Mouse (Mus musculus): ENCODE measurements around the gene Cep85l. TPM values are rescaled to one million over a fixed set of nuclear protein-coding genes. Genes with fewer than 3 reads are reported as not detected.

Gene Cep85l
- polyA plus RNA-seq, 1 experiment: 0.43 TPM

DNA sequence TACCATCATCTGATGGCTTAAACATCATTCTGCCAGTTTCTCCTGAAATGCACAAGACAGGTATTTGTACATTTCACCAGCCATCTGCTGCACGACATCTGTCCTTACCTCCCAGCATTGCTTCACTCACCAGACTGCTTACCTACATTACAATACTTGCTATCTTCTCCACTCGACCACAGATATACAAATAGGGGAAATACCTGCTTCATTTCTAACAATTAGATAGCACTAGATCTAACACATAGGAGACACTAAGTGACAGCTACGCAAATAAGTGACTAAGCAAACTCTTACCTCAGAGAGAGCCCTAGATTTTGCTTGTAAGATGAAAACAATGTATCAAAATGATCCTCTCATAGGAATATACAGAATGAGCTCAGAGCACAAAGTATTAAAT lies 26.1 kb downstream of the Cep85l start:
- H3K27ac ChIP-seq (ENCODE audit: insufficient read depth, low read depth, low read length): no peak overlapping the region
- H3K27me3 ChIP-seq (ENCODE audit: control insufficient read depth, insufficient read depth, low read length): no peaks in the 10 kb centered on the region
- 66% methylated on average over 3 of the region's 3 CpGs for WGBS
- no peaks in the 10 kb centered on the region for H3K4me1 ChIP-seq (ENCODE audit: control insufficient read depth, insufficient read depth, insufficient read length, low read length)
- H3K4me3 ChIP-seq (ENCODE audit: low read depth, low read length): no peak overlapping the region
- H3K36me3 ChIP-seq (ENCODE audit: control insufficient read depth, insufficient read depth, low read length): peaks cover 3% of the 10 kb centered on the region; the same call in 1 of the 2 replicates
- no peak for TF ChIP-seq CTCF (IDR thresholded peaks at IDR 0.05; ENCODE audit: extremely low read depth, insufficient read length, insufficient replicate concordance, low read depth, low read length)
- TF ChIP-seq POLR2A (IDR thresholded peaks at IDR 0.05; ENCODE audit: low read depth, low read length): no peak

DNA sequence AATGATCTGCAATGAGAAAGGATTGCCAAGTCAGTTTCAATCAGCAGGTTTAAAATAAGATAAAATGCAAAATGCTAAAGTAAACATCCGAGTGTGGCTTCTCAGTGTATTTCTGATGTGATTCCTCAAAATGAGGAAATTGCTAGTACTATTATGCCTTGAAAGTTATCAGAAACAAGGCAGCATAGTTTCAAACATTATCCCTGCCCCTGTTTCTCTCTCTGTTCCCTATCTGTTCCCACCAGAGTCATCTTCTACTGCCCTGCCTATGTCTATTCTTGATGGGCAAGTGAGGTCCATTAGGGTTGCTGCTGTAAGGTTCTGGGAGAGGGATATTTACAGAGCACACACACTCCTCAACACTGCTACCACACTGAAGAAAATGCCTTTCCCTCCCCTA lies 30.5 kb downstream of the Cep85l start:
- no peak overlapping the region for H3K27ac ChIP-seq (ENCODE audit: insufficient read depth, low read depth, low read length)
- H3K4me1 ChIP-seq (ENCODE audit: control insufficient read depth, insufficient read depth, insufficient read length, low read length): no peaks in the 10 kb centered on the region
- H3K27me3 ChIP-seq (ENCODE audit: control insufficient read depth, insufficient read depth, low read length): no peaks in the 10 kb centered on the region
- no peaks in the 10 kb centered on the region for H3K36me3 ChIP-seq (ENCODE audit: control insufficient read depth, insufficient read depth, low read length)
- WGBS: 79% methylated on average over 1 of the region's 1 CpGs
- H3K4me3 ChIP-seq (ENCODE audit: low read depth, low read length): no peak overlapping the region
- TF ChIP-seq CTCF (IDR thresholded peaks at IDR 0.05; ENCODE audit: extremely low read depth, insufficient read length, insufficient replicate concordance, low read depth, low read length): no peak
- TF ChIP-seq POLR2A (IDR thresholded peaks at IDR 0.05; ENCODE audit: low read depth, low read length): no peak

DNA sequence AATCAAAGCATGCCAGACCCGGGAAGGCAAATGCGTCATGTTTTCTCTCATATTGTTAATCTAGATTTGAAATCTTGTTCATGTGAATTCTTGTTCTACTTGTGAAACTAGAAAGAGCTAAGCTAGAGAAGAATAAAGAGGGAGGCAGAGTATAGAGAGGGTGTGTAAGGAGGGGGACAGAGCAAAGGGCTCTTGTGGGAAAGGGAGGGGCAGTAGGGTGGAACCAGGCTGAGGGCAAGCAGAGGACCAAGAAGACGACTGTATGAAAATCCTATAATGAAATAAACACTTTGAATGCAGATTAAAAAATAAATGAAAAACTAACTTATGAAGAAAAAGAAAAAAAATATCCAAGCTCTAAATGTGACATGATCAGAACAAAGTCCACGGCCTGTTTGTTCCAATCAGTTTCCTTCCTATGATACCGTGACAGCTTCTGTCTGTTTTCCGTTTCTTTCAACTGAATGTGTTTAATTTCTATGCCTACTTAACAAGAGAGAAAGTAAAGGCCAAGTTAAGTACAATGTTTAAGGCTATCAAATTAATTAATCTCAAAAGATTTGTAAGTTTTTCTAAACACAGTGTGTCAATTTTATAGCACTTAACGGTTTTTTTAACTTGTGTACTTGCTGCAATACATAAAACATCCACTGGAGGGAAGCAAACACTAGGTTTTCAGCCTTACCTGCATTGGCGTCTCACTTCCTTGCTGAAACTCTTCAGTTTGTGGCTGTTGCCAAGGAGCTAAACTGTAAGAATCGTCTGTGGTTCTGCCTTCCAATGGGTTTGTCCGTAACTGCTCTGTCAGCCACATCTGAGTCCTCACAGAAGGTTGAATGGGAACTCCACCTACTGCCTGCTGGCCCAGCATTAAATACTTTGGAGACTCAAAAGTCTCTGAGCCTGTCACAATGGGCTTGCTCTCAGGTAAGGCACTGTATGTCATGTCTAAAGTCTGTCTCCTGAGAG lies 31.7 kb downstream of the Cep85l start:
- H3K27me3 ChIP-seq (ENCODE audit: control insufficient read depth, insufficient read depth, low read length): no peaks in the 10 kb centered on the region
- H3K36me3 ChIP-seq (ENCODE audit: control insufficient read depth, insufficient read depth, low read length): no peaks in the 10 kb centered on the region
- H3K27ac ChIP-seq (ENCODE audit: insufficient read depth, low read depth, low read length): no peak overlapping the region
- H3K4me3 ChIP-seq (ENCODE audit: low read depth, low read length): no peak overlapping the region
- WGBS: 51% methylated on average over 10 of the region's 10 CpGs
- H3K4me1 ChIP-seq (ENCODE audit: control insufficient read depth, insufficient read depth, insufficient read length, low read length): no peaks in the 10 kb centered on the region
- TF ChIP-seq POLR2A (IDR thresholded peaks at IDR 0.05; ENCODE audit: low read depth, low read length) (no peak), CTCF (IDR thresholded peaks at IDR 0.05; ENCODE audit: extremely low read depth, insufficient read length, insufficient replicate concordance, low read depth, low read length) (peak; percentile 23; the same call in 1 of the 2 replicates)

DNA sequence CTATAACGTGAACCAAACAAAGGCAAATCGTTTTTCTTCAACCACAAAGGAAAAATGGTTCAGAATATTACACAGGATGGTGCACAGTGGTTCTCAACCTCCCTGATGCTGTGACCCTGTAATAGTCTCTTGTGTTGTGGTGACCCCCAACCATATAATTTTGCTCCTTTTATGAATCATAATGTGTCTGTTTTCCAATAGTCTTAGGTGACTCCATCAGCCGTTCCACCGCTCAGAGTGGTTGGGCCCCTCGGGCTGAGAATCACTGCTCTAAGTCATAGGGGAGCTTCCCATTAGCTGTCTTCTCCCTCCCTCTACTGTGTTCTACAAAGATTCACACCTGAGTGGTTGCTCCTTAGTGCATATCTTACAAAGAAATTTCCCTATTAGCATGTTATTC lies 32.8 kb downstream of the Cep85l start:
- Histone ChIP-seq H3K4me3 (ENCODE audit: low read depth, low read length) (no peak overlapping the region), H3K4me1 (ENCODE audit: control insufficient read depth, insufficient read depth, insufficient read length, low read length) (no peaks in the 10 kb centered on the region), H3K27ac (ENCODE audit: insufficient read depth, low read depth, low read length) (no peak overlapping the region), H3K27me3 (ENCODE audit: control insufficient read depth, insufficient read depth, low read length) (no peaks in the 10 kb centered on the region), H3K36me3 (ENCODE audit: control insufficient read depth, insufficient read depth, low read length) (no peaks in the 10 kb centered on the region)
- 80% methylated on average over 5 of the region's 5 CpGs for WGBS
- TF ChIP-seq POLR2A (IDR thresholded peaks at IDR 0.05; ENCODE audit: low read depth, low read length): no peak
- no peak for TF ChIP-seq CTCF (IDR thresholded peaks at IDR 0.05; ENCODE audit: extremely low read depth, insufficient read length, insufficient replicate concordance, low read depth, low read length)

DNA sequence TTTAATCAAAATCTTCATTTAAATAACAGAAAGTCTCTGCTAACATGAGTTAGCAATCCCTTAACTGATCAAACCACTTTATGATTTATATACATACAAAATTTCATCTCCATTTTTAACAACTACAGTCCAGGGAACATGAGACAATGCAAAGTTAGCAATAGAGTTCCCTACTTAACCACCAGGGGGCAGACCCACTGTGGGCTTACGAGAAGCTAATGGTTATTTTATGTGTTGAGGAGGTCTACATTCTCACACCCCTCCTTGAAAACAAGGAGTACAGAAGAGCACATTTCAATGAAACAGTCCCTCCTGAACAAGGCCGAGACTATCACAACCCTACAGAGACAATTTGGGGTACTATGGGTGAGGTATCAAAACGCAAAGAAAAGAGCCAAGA lies 33.2 kb downstream of the Cep85l start:
- 47% methylated on average over 3 of the region's 3 CpGs for WGBS
- H3K4me1 ChIP-seq (ENCODE audit: control insufficient read depth, insufficient read depth, insufficient read length, low read length): no peaks in the 10 kb centered on the region
- TF ChIP-seq CTCF (IDR thresholded peaks at IDR 0.05; ENCODE audit: extremely low read depth, insufficient read length, insufficient replicate concordance, low read depth, low read length) (no peak), POLR2A (IDR thresholded peaks at IDR 0.05; ENCODE audit: low read depth, low read length) (no peak)
- no peaks in the 10 kb centered on the region for H3K36me3 ChIP-seq (ENCODE audit: control insufficient read depth, insufficient read depth, low read length)
- no peak overlapping the region for H3K27ac ChIP-seq (ENCODE audit: insufficient read depth, low read depth, low read length)
- H3K4me3 ChIP-seq (ENCODE audit: low read depth, low read length): no peak overlapping the region
- no peaks in the 10 kb centered on the region for H3K27me3 ChIP-seq (ENCODE audit: control insufficient read depth, insufficient read depth, low read length)

DNA sequence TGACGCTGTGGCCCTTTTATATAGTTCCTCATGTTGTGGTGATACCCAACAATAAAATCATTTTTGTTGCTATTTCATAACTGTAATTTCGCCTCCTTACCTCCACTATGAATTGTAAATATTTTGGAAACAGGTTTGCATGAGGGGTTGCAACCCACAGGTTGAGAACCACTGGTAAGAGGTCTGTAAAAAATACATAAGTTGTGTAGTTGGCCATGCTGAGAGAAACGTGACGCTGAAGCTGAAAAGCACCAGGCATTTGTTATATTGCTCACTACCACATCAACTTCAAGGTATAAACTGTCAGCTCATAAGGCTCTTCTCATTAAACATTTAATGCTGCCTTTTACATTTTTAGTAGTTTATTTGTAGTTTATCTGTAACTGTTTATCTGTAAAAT lies 34.2 kb downstream of the Cep85l start:
- TF ChIP-seq CTCF (IDR thresholded peaks at IDR 0.05; ENCODE audit: extremely low read depth, insufficient read length, insufficient replicate concordance, low read depth, low read length): no peak
- no peak for TF ChIP-seq POLR2A (IDR thresholded peaks at IDR 0.05; ENCODE audit: low read depth, low read length)
- H3K4me1 ChIP-seq (ENCODE audit: control insufficient read depth, insufficient read depth, insufficient read length, low read length): no peaks in the 10 kb centered on the region
- H3K27ac ChIP-seq (ENCODE audit: insufficient read depth, low read depth, low read length): no peak overlapping the region
- H3K4me3 ChIP-seq (ENCODE audit: low read depth, low read length): no peak overlapping the region
- 82% methylated on average over 4 of the region's 4 CpGs for WGBS
- H3K36me3 ChIP-seq (ENCODE audit: control insufficient read depth, insufficient read depth, low read length): no peaks in the 10 kb centered on the region
- no peaks in the 10 kb centered on the region for H3K27me3 ChIP-seq (ENCODE audit: control insufficient read depth, insufficient read depth, low read length)

DNA sequence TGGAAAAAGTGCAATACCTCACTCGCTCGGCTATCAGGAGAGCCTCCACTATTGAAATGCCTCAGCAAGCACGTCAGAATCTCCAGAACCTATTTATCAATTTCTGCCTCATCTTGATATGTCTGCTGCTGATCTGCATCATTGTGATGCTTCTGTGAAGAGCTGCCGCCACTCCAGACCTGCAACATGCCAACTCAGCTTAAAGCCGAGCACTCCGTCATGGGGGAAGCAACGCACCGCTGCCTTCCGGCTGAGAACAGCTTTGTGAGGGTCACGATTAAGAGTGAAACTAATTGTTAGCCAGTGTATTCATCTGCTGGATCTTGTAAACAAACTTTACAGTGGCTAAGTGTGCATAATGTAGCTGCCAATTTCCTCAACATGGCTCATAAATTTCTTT lies 35.9 kb downstream of the Cep85l start:
- WGBS: 65% methylated on average over 10 of the region's 10 CpGs

More for the DNA sequence above, 35.9 kb downstream of the Cep85l start:
- no peaks in the 10 kb centered on the region for H3K27me3 ChIP-seq (ENCODE audit: control insufficient read depth, insufficient read depth, low read length)
- no peaks in the 10 kb centered on the region for H3K36me3 ChIP-seq (ENCODE audit: control insufficient read depth, insufficient read depth, low read length)
- H3K4me3 ChIP-seq (ENCODE audit: low read depth, low read length): no peak overlapping the region
- no peak overlapping the region for H3K27ac ChIP-seq (ENCODE audit: insufficient read depth, low read depth, low read length)
- TF ChIP-seq CTCF (IDR thresholded peaks at IDR 0.05; ENCODE audit: extremely low read depth, insufficient read length, insufficient replicate concordance, low read depth, low read length) (no peak), POLR2A (IDR thresholded peaks at IDR 0.05; ENCODE audit: low read depth, low read length) (no peak)
- H3K4me1 ChIP-seq (ENCODE audit: control insufficient read depth, insufficient read depth, insufficient read length, low read length): no peaks in the 10 kb centered on the region
